Comparison of ENCODE assay signal across 15 mouse cellular contexts in genomic region chr11:101886436-101886835, GRCm38 (mm10). TPM values are rescaled to one million over a fixed set of nuclear protein-coding genes. Genes with fewer than 3 reads are reported as not detected.
DNase-seq lines count a peak whose midpoint lies in the region; ATAC-seq and TF ChIP-seq lines count a peak whose summit lies in the region.
"Had no signal": no experiment of that assay in that cellular context is flagged by ENCODE, and none has a peak within 500 bp of the region (broad histone marks: within the 10 kb centered on the region; RNA-seq: fewer than 3 reads in every experiment).

No protein-coding gene starts in this region.

- TF ChIP-seq POLR2A in kidney, adult 2 months (IDR thresholded peaks at IDR 0.05; ENCODE audit: low read depth, low read length): no peak

- TF ChIP-seq CTCF in kidney, adult 2 months (conservative IDR thresholded peaks at IDR 0.05; ENCODE audit: insufficient read depth, insufficient read length, low read depth, low read length): no peak

- no peak overlapping the region for H3K4me3 ChIP-seq in heart, embryonic 11.5 days (ENCODE audit: low read depth, low read length)
- no peak overlapping the region for H3K4me3 ChIP-seq in kidney, adult 2 months (ENCODE audit: insufficient read depth, low read depth, low read length)
- H3K4me3 ChIP-seq in kidney, embryonic 14.5 days (ENCODE audit: low read length): no peak overlapping the region
- H3K4me3 ChIP-seq in embryonic facial prominence, embryonic 10.5 days: no peak overlapping the region
- H3K4me3 ChIP-seq: forebrain, embryonic 15.5 days; liver, embryonic 12.5 days; neural tube, embryonic 15.5 days had no signal

- H3K9ac ChIP-seq in heart, embryonic 11.5 days (ENCODE audit: low read depth, low read length): no peak overlapping the region
- H3K9ac ChIP-seq in kidney, embryonic 14.5 days (ENCODE audit: low read depth, low read length): no peak overlapping the region
- H3K9ac ChIP-seq: forebrain, embryonic 15.5 days; hindbrain, embryonic 14.5 days; liver, embryonic 12.5 days; neural tube, embryonic 15.5 days had no signal

- H3K27ac ChIP-seq in heart, embryonic 11.5 days (ENCODE audit: low read depth, low read length): peak overlapping the region; percentile 77
- no peak overlapping the region for H3K27ac ChIP-seq in kidney, adult 2 months (ENCODE audit: insufficient read depth, low read depth, low read length)
- no peak overlapping the region for H3K27ac ChIP-seq in kidney, embryonic 14.5 days (ENCODE audit: low read depth, low read length)
- peak overlapping the region; percentile 57 for H3K27ac ChIP-seq in embryonic facial prominence, embryonic 10.5 days (replicated peaks)
- H3K27ac ChIP-seq: forebrain, embryonic 15.5 days; hindbrain, embryonic 14.5 days; liver, embryonic 12.5 days had no signal

- H3K9me3 ChIP-seq in heart, embryonic 11.5 days (replicated peaks; ENCODE audit: control insufficient read depth, low read length): no peaks in the 10 kb centered on the region
- H3K9me3 ChIP-seq in kidney, embryonic 14.5 days (ENCODE audit: control insufficient read depth, low read length): no peaks in the 10 kb centered on the region
- H3K9me3 ChIP-seq in embryonic facial prominence, embryonic 10.5 days: no peaks in the 10 kb centered on the region
- H3K9me3 ChIP-seq: forebrain, embryonic 15.5 days; liver, embryonic 12.5 days; neural tube, embryonic 15.5 days had no signal

- H3K4me1 ChIP-seq in heart, embryonic 11.5 days (ENCODE audit: control insufficient read depth, insufficient read depth, low read length): peaks cover 60% of the 10 kb centered on the region
- H3K4me1 ChIP-seq in kidney, adult 2 months (ENCODE audit: control insufficient read depth, insufficient read depth, low read length): no peaks in the 10 kb centered on the region
- H3K4me1 ChIP-seq in kidney, embryonic 14.5 days (ENCODE audit: control insufficient read depth, insufficient read depth, low read length): peaks cover 58% of the 10 kb centered on the region
- peaks cover 63% of the 10 kb centered on the region for H3K4me1 ChIP-seq in embryonic facial prominence, embryonic 10.5 days

- no peaks in the 10 kb centered on the region for H3K36me3 ChIP-seq in heart, embryonic 11.5 days (ENCODE audit: control insufficient read depth, insufficient read depth, low read length)
- H3K36me3 ChIP-seq in kidney, adult 2 months (ENCODE audit: control insufficient read depth, insufficient read depth, low read length): no peaks in the 10 kb centered on the region
- H3K36me3 ChIP-seq in kidney, embryonic 14.5 days (ENCODE audit: control insufficient read depth, insufficient read depth, low read length): no peaks in the 10 kb centered on the region
- H3K36me3 ChIP-seq in embryonic facial prominence, embryonic 10.5 days (replicated peaks): no peaks in the 10 kb centered on the region
- H3K36me3 ChIP-seq: forebrain, embryonic 15.5 days; liver, embryonic 12.5 days; neural tube, embryonic 15.5 days had no signal

- no peak overlapping the region for H3K4me2 ChIP-seq in heart, embryonic 11.5 days
- no peak overlapping the region for H3K4me2 ChIP-seq in kidney, embryonic 14.5 days (replicated peaks; ENCODE audit: low read depth, low read length)
- H3K4me2 ChIP-seq: forebrain, embryonic 15.5 days; hindbrain, embryonic 14.5 days; liver, embryonic 12.5 days; neural tube, embryonic 15.5 days had no signal

- intact Hi-C loops in heart, postnatal 25 days (cut with DNase I): no loop called here
- intact Hi-C loops in gastrocnemius, postnatal 14 days (cut with DNase I; ENCODE audit: low total_unique reads): no loop called here

- 68% methylated on average over 12 of the region's 12 CpGs for WGBS in heart, embryonic 11.5 days (ENCODE audit: insufficient replicate concordance)
- 78% methylated on average over 12 of the region's 12 CpGs for WGBS in kidney, adult 2 months
- 70% methylated on average over 12 of the region's 12 CpGs for WGBS in kidney, embryonic 14.5 days
- WGBS in embryonic facial prominence, embryonic 10.5 days: 85% methylated on average over 12 of the region's 12 CpGs

- ATAC-seq in heart, embryonic 11.5 days (replicated peaks; ENCODE audit: insufficient number of reproducible peaks, low FRiP score, low TSS enrichment): no peak
- ATAC-seq in kidney, embryonic 14.5 days (ENCODE audit: low FRiP score, low TSS enrichment): no peak
- ATAC-seq: forebrain, embryonic 15.5 days; liver, embryonic 12.5 days had no signal

- H3K27me3 ChIP-seq in heart, embryonic 11.5 days (ENCODE audit: control insufficient read depth, insufficient read depth, low read length): no peaks in the 10 kb centered on the region
- H3K27me3 ChIP-seq in kidney, adult 2 months (replicated peaks; ENCODE audit: control insufficient read depth, insufficient read depth, low read length): no peaks in the 10 kb centered on the region; the same call in 1 of the 2 replicates
- peaks cover 3% of the 10 kb centered on the region; the same call in 1 of the 2 replicates for H3K27me3 ChIP-seq in kidney, embryonic 14.5 days (ENCODE audit: control insufficient read depth, insufficient read depth, low read length)
- H3K27me3 ChIP-seq in embryonic facial prominence, embryonic 10.5 days (replicated peaks; ENCODE audit: low read depth, poor library complexity, severe bottlenecking): peaks cover 79% of the 10 kb centered on the region

- DNase-seq in heart, postnatal 25 days (ENCODE audit: low spot score): no peak
- peak; percentile 23 for DNase-seq in kidney, adult 2 months
- peak; percentile 50 for DNase-seq in CD4-positive helper T cell, adult 2 months (ENCODE audit: low read depth, low spot score)
- DNase-seq in embryonic facial prominence, embryonic 10.5 days (ENCODE audit: low spot score): no peak
- no peak for DNase-seq in thymus, postnatal 10 days (ENCODE audit: low spot score in 2 of 2)
- no peak for DNase-seq in gastrocnemius, postnatal 14 days
- DNase-seq: B cell, adult 2 months; cerebellum, adult 11 months; kidney, postnatal 25 days had no signal

RNA-seq across cellular contexts. Expression of gene Meox1, which starts 7.7 kb away (rescaled TPM):
- polyA plus RNA-seq in heart, embryonic 11.5 days (2014; fragmentation: Nextera tagmentation; extraction: Ambion mirVana): 13.2 and 14.5 TPM in 2 replicates
- total RNA-seq in heart, postnatal 25 days (2021): 1 to 10 TPM; 7.8 to 9.9 TPM
- 3.5 and 4.8 TPM in 2 replicates for polyA plus RNA-seq in kidney, adult 2 months (2012; rRNA removed)
- polyA plus RNA-seq in kidney, embryonic 14.5 days (2014; fragmentation: Nextera tagmentation; extraction: Ambion mirVana): 12.7 and 15.6 TPM in 2 replicates
- 1.9 and 2.9 TPM in 2 replicates for polyA plus RNA-seq in embryonic facial prominence, embryonic 10.5 days (2016; fragmentation: Nextera tagmentation; extraction: Ambion mirVana)
- 10 to 100 TPM in 1 of 2 experiments, 1 to 10 TPM in 1; 8.6 to 10.8 TPM for total RNA-seq in gastrocnemius, postnatal 14 days (2021)

Comparison
In these comparisons a context has a peak if more than half of its experiments do, and no peak if none do; other contexts are left out.
1. H3K27ac ChIP-seq: peak in heart, embryonic 11.5 days (single experiment) and embryonic facial prominence, embryonic 10.5 days (single experiment); none in kidney, adult 2 months (single experiment) and kidney, embryonic 14.5 days (single experiment).
2. DNase-seq: peak in kidney, adult 2 months (single experiment) and CD4-positive helper T cell, adult 2 months (single experiment); none in heart, postnatal 25 days (single experiment), embryonic facial prominence, embryonic 10.5 days (single experiment), thymus, postnatal 10 days (0 of 2) and gastrocnemius, postnatal 14 days (single experiment).